Mouse (Mus musculus) mouse embryonic stem cell (cell line): ENCODE measurements around the gene 0610012G03Rik.

Source experiments
- in situ Hi-C, 2 experiments: fragments of 300-500 bp; cut with MboI; formaldehyde crosslinking; loops; 1 replicate in 1 of 2; 3 replicates in 1 of 2; pipeline ENCODE4 v1.14.3; 2019 to 2020; ENCODE audit warnings: low sequenced_read_pairs in 2 of 2, low pct_unique_long_range_greater_than_20kb in 1 of 2, mixed read lengths in 1 of 2; ENCODE audit not compliant: unreplicated experiment in 1 of 2

The 0610012G03Rik gene

DNA sequence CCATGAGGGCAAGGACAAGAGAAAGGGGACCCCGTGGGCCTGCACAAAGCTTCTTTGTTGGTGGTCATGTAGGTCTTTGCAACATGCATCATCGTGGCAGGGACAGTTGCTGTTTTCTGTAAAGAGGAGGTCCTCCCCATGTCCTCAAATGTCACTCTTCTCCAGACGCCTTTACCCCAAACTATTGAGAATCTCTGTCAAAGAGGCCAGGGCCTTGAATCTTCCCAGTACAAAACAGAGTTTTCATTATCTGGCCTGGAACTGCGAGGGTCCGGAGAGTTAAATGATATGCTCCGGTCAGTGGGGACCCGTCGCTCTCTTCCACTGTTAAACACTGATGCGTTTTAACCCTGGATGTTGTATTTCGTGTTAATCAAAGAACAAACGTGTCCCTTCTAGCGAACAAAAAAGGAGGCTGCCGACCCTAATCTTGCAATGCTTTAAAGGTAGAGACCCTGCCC is 13.7 kb downstream of the 0610012G03Rik start:
- in situ Hi-C loops = no loop called here

DNA sequence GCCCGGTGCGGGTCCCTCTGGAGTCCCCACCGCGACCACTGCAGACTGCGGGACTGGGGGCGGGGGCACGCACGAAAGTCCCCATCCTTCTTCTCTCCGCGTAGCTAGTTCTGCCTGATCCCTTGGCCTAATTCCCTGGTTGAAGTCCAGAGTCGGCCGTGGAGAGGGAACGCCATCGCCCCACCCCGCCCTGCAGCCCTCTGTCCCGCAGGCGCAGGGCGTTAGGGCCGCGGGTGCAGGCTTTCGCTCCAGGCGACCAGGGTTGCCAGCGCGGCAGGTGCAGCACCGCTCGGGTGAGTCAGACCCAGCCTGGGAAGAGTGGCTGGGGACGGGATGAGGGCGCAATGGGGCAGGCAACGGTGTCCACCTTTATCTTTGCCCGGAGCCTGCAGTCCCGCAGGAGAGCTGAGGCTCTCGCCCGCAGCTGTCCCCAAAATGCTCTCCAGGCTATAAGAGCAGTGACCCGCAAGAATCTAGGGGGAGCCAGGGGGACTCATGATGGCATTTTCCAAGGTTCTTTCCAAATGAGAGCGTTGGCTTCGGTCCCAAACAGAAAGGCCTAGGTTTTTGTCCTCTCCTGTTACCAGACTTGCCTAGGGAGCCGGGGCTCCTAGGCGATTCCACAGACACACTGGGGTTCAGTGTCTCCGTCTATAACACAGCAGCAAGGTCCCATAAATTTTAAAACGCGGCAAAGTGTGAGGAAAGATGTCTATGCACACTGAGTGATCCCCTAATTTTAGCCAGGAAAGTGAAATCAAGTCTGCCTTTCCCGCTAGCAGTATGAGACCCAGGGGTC is 14.3 kb downstream of the 0610012G03Rik start, which contains the start of gene Pigz:
Pigz (plus strand) TSS at position 101 of the 799 bp plus-strand sequence.
- in situ Hi-C loops = no loop called here

DNA sequence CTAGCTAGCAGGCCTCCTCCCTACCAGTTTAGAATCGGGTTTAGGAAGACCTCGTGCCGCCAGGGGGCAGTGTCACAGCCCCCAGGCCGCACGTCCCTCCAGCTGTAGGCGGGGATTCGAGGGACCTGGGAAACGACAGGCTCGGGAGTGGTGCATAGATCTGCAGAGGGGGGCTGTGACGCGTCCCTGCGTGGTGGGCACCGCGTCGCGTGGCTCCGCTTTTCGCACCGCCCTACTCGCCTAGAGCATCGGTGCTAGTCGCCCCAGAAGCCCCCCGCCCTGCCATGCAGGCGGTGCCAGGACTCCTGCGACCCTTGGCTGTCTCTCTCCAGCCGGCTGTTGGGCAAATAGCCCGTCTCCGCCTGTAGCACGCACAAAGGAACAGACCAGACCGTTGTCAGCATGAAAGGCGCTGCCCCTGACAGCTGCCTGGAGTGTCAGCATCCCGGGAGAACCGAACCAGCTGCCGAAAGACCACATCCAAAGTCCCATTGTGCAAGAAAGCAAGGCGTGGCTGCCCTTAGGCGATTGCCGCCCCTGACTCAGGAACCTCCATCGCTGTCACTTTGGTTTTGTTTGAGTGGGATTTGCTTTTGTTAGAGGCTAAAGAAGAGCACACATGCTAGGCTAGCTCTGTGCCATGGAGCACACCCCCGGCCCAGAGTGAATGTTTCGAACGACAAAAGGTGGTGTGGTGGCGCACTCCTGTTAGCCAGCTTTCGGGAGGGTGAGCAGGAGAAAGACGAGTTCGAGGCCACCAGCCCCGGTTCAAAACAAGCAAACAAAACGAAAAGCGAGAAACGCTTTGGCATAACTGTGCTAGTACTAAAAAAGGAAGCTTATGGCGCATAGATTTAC is 15.2 kb downstream of the 0610012G03Rik start:
- in situ Hi-C loops = no loop called here

GRCm38 (mm10) chr16:31932255-31932654 is 16.0 kb downstream of the 0610012G03Rik start:
- in situ Hi-C loops = no loop called here

DNA sequence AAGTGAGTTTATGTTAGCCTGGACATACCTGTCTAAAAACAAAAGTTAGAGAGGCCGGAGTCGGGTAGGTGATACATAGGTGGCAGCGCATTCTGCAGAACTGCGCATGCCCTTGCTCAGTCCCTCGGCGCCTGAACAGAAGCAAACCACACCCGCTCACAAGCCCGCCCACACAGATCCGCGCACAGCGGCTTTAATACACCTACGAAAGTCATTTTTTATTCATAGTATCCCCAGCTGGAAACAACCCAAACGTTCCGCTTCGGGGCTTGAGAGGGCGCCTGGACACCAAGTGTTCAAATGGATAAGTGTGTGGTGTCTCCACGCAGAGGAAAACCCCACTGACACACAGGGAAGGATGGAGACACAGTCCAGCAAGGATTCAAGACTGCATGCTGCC is 17.0 kb downstream of the 0610012G03Rik start:
- in situ Hi-C loops = no loop called here

GRCm38 (mm10) chr16:31927412-31927811 is 20.9 kb downstream of the 0610012G03Rik start:
- in situ Hi-C loops = loop anchor here in 1 of 2 experiments (10.0 kb wide), 1 partner anchor 473 kb away; no protein-coding TSS in a partner anchor

DNA sequence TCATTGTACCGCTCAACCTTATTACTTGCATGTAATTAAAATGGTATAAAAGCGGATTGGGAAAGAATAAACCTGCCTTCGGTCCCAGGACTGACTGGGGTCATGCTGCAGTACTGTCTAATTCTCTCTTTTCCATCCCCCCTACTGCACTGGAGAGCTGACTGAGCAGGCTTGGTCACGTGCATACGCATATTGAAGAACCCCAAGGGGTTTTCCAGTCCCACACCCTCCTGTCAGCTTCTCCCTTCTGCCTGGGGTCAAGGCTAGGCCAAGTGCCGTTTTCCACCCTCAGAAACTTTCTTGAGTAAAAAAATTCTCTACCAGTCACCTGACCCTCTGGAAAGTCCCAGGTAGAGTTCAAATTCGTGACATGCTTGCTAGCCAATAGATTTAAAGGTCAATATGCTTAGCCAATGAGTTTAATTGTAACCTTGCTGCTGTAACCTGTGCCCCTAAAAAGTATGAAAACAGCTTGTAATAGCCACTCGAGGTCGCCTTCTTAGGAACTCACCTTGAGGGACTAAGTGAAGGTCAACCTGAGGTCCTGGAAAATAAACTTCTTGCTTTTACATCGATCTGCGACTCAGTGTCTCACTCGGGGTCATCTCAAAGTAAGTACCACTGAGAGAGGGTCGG is 21.6 kb downstream of the 0610012G03Rik start:
- in situ Hi-C loops = loop anchor here in 1 of 2 experiments (10.0 kb wide), 1 partner anchor 472 kb away; no protein-coding TSS in a partner anchor

- in situ Hi-C loops = loop anchor here in 1 of 2 experiments (10.0 kb wide), 1 partner anchor 471 kb away; no protein-coding TSS in a partner anchor
Observed at GRCm38 (mm10) chr16:31926091-31926490, 22.2 kb downstream of the 0610012G03Rik start.

DNA sequence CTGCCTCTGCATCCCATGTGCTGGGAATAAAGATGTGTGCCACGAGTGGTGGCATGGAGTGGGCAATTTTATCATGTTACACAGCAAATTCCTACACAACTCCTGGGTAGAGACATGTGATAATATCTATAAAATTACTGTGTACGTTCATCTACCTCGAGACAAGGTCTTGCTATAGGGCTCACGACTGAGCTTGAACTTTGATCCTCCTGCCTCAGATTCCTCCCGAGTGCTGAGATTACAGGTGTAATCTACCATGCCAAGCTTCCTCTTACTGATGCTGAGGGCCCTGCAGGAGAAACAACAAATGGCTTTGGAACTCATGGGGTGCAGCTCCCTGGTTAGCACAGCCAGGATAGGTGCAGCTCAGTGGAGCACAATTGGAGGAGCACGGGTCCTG is 23.9 kb downstream of the 0610012G03Rik start:
- in situ Hi-C loops = loop anchor here (10.0 to 25.0 kb wide), 2 partner anchors 462 to 470 kb away; no protein-coding TSS in a partner anchor

DNA sequence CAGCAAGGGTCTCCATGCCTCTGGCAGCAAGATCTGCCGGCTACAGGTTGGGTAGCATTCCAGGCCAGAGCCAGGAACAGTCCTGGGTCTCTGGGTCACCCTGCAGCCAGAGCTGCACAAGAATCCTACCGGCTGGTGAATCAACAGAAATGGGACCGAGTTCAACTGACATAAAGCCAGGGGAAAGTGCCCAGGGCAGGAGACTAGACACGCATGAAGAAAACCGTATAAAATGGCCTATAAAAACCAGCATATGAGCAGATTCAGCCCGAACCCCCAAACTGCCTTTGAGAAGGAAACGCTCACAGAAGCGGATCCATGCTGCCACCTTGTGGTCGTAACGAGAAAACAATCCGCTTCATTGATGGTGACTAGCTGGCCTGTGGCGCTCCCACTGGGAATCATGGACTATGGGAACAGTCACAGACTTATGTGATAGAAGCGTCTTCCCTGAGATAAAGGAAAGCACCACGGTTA is 30.0 kb downstream of the 0610012G03Rik start:
- in situ Hi-C loops = loop anchor here (5.0 to 25.0 kb wide), 2 partner anchors 41 to 456 kb away; partner anchors contain the start of gene Meltf (in 1 of the 2)

GRCm38 (mm10) chr16:31917776-31918175 is 30.5 kb downstream of the 0610012G03Rik start:
- in situ Hi-C loops = loop anchor here (5.0 to 25.0 kb wide), 2 partner anchors 40 to 455 kb away; partner anchors contain the start of gene Meltf (in 1 of the 2)

GRCm38 (mm10) chr16:31910281-31910847 is 37.9 kb downstream of the 0610012G03Rik start:
- in situ Hi-C loops = loop anchor here in 1 of 2 experiments (25.0 kb wide), 1 partner anchor 448 kb away; no protein-coding TSS in a partner anchor

DNA sequence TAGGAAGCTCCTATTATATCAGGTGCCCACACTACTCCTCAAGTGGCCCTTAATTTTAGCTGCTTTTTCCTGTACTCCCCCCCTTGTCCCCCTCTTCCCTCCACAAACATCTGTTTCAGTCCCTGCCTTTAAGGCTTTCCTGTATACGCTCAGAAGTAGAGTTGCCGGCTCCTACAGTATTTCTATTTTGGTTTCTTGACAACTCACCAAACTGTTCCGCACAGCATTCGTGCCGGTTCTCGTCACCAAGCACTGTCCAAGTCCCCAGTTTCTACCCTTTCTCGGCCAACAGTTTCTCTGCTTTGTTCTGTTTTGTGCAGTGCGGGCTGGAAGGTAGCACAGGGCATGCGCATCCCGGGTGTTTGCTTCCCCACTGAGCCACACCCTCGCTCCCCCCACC is 39.3 kb downstream of the 0610012G03Rik start:
- in situ Hi-C loops = loop anchor here in 1 of 2 experiments (25.0 kb wide), 1 partner anchor 447 kb away; no protein-coding TSS in a partner anchor

DNA sequence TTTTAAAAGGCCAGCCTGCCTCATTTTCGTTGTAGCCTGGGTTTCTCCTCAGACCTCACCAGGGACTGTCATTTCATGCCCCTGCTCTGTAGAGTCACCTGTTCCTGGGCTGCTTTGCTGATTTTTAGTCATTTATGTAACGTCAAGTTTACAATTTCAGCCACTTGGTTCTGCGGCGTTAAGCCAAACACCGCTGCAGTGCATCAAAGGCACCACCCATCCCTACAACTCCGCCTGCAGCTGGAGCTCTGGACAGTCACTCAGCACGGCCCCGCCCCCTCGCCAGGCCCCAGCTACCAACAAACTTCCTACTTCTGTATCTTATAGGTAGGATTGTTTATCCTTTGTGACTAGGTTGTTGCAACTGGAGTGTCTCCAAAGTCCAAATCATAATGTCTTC is 41.4 kb downstream of the 0610012G03Rik start:
- in situ Hi-C loops = loop anchor here in 1 of 2 experiments (25.0 kb wide), 1 partner anchor 445 kb away; no protein-coding TSS in a partner anchor

DNA sequence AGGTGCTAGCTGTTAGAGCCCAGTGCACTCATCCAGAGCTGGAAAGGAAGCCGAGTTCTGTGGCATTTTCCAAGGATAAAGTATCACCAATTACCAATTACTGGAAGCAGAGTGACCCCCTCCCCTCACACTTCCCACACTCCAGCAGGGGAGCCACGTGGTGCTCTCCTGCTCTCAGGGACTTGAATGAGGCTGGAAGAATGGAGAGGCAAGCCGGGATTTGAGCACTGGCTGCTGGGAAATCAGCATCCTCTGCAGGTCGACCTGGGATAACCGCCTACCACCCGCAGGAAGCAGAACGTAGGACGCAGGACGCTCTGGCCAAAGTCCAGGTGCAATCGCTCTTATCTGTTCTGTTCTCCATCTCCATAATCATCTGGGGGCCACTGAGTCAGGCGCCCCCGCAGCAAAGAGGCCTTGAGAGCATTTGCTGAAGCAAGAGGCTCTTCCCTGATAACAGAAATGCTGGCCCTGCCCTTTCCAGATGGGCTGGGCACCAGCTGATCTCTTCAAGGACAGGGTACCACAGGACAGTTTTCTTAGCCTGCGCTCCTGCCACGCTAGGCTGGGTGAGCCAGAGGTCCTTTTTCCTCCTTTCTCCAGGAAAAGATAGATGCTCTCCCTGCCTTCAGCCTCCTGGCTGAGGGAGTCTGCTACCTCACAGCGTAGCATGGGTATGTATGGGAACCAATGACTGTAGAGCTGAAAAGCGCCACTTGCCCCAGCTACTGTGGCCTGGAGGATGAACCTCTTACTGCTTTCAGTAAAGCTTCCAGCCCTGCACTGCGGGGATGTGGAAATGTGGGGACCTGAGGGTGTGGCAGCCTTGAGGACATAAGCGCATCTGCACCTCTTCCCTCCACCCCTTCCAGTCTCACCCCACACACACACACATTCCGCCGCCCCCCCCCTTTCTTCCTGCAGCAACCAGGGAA is 42.1 kb downstream of the 0610012G03Rik start:
- in situ Hi-C loops = loop anchor here in 1 of 2 experiments (25.0 kb wide), 1 partner anchor 444 kb away; no protein-coding TSS in a partner anchor

DNA sequence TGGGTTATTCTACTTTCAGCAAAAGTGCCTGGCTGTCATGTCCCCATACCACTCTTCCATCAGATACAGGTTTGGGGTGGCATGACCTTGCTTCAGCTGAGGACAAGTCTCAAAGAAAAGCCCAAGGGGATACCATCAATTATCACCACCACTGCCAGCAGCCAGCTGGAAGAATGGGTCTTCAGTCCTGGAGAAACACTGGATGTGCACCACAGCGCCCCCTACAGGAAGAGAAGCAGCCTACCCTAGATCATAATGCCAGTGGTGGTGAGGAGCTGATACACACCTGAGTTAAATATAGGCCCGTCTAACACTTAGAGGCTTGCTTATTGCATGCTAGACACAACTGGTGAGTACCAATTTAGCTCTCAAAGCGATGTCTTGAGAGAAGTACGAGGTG is 43.0 kb downstream of the 0610012G03Rik start:
- in situ Hi-C loops = loop anchor here in 1 of 2 experiments (25.0 kb wide), 1 partner anchor 443 kb away; no protein-coding TSS in a partner anchor
